Comparison of ENCODE assay signal across 8 mouse cellular contexts in the genomic region with DNA sequence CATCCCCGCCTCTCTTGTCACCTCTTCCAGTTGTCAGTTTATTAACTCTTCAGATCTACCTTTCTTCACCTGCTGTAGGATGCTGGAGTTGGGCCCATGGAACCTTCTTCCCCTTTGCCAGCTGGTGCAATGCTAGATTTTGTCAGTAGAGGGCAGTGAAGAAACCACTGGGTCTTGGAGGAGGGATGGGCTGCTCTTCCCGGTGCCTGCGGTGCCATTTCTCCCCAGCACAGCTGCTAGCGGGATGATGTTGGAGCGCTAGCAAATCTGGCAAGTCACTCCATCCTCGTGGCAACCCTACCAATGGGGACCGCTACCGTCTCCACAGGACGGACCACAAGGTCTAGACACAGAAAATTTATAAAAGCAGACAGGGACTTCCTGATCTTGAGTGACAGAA. TPM values are rescaled to one million over a fixed set of nuclear protein-coding genes. Genes with fewer than 3 reads are reported as not detected.
DNase-seq lines count a peak whose midpoint lies in the region.

No protein-coding gene starts in this region.

- peaks cover 26% of the 10 kb centered on the region for H3K27me3 ChIP-seq in midbrain, embryonic 10.5 days (ENCODE audit: low read depth, poor library complexity, severe bottlenecking)

- DNase-seq in ovary, postnatal 10 days (ENCODE audit: low spot score) = peak; percentile 23
- DNase-seq in ovary, adult 18-20 months (ENCODE audit: low spot score) = no peak
- DNase-seq in cerebellum, postnatal 36 days = peak; percentile 53 to 70
- peak; percentile 78 to 79 for DNase-seq in frontal cortex, postnatal 36 days (ENCODE audit: low spot score in 2 of 2)
- DNase-seq in hindlimb bud, embryonic 11.5 days (ENCODE audit: extremely low spot score, low read depth, low spot score) = peak; percentile 50
- DNase-seq in left cerebral cortex, adult 8-10 months (ENCODE audit: low spot score in 2 of 2) = peak; percentile 54 to 63
- DNase-seq in midbrain, embryonic 10.5 days (ENCODE audit: low spot score) = peak; percentile 64
- DNase-seq in spleen, adult 12 weeks (ENCODE audit: low spot score) = peak; percentile 35

- H3K27ac ChIP-seq in midbrain, embryonic 10.5 days (replicated peaks) = no peak overlapping the region

- WGBS in midbrain, embryonic 10.5 days = 10% methylated on average over 9 of the region's 9 CpGs

- peak overlapping the region; percentile 34 for H3K4me3 ChIP-seq in midbrain, embryonic 10.5 days

- no peaks in the 10 kb centered on the region for H3K36me3 ChIP-seq in midbrain, embryonic 10.5 days

- no peaks in the 10 kb centered on the region for H3K9me3 ChIP-seq in midbrain, embryonic 10.5 days (replicated peaks)

- peaks cover 15% of the 10 kb centered on the region for H3K4me1 ChIP-seq in midbrain, embryonic 10.5 days

RNA-seq across cellular contexts. Expression of gene Pdia6, which starts 13.3 kb away (rescaled TPM):
- 100 to 1,000 TPM in 2 of 4 experiments, 10 to 100 TPM in 2; 83.8 to 108 (median 101) TPM for total RNA-seq in left cerebral cortex, adult 8-10 months (2022)
- polyA plus RNA-seq in midbrain, embryonic 10.5 days (2016; fragmentation: Nextera tagmentation; extraction: Ambion mirVana) = 591 and 645 TPM in 2 replicates
